Mouse (Mus musculus) midbrain, embryonic 13.5 days (tissue): ENCODE data around the gene Paqr5. TPM values are rescaled to one million over a fixed set of nuclear protein-coding genes. Genes with fewer than 3 reads are reported as not detected.

Source experiments
- ATAC-seq: fragments of 200-750 bp; cut with Nextera tagmentation; 2 replicates; pipeline ENCODE4 v1.8.0; 2017; ENCODE audit warnings: mild to moderate bottlenecking, moderate TSS enrichment, moderate library complexity
- H3K27ac ChIP-seq: fragments of 300-500 bp; sonication (generic); 2 replicates; pipeline ENCODE4 v1.5.1; 2015; ENCODE audit warnings: inconsistent platforms, mild to moderate bottlenecking, moderate library complexity
- H3K27me3 ChIP-seq: fragments of 300-500 bp; sonication (generic); 2 replicates; pipeline ENCODE4 v1.6.1; 2015; ENCODE audit warnings: mild to moderate bottlenecking, inconsistent platforms
- H3K36me3 ChIP-seq: fragments of 300-500 bp; sonication (generic); 2 replicates; pipeline ENCODE4 v1.6.1; 2015; ENCODE audit warnings: mild to moderate bottlenecking, inconsistent platforms
- H3K4me1 ChIP-seq: fragments of 300-500 bp; sonication (generic); replicated peaks from 2 replicates; pipeline ENCODE4 v1.6.1; 2015; ENCODE audit warnings: inconsistent platforms
- H3K4me2 ChIP-seq: fragments of 300-500 bp; sonication (generic); replicated peaks from 2 replicates; pipeline ENCODE4 v1.6.1; 2015; ENCODE audit warnings: moderate library complexity, mild to moderate bottlenecking, inconsistent platforms
- H3K4me3 ChIP-seq: fragments of 300-500 bp; sonication (generic); replicated peaks from 2 replicates; pipeline ENCODE4 v1.5.1; 2015; ENCODE audit warnings: mild to moderate bottlenecking, inconsistent platforms
- H3K9ac ChIP-seq: fragments of 300-500 bp; sonication (generic); replicated peaks from 2 replicates; pipeline ENCODE4 v1.6.1; 2015; ENCODE audit warnings: mild to moderate bottlenecking, inconsistent platforms
- H3K9me3 ChIP-seq: fragments of 300-500 bp; sonication (generic); 2 replicates; pipeline ENCODE4 v1.6.1; 2016; ENCODE audit warnings: mild to moderate bottlenecking, inconsistent platforms
- WGBS: fragments of 180-500 bp; shearing (Covaris S2); methylation state at CpG from one replicate; pipeline ENCODE4 v1.1.7; 2015; 5-methylcytosine and 5-hydroxymethylcytosine counted together
- polyA plus RNA-seq: library from polyadenylated mRNA; unstranded; fragments of >200 nt; fragmentation: Nextera tagmentation; extraction: Ambion mirVana; gene quantifications from 2 replicates; pipeline ENCODE4 v1.2.1, GENCODE M21; 2015

Paqr5 gene
- polyA plus RNA-seq, 1 experiment from 2014 or later: 0.75 TPM

- Histone ChIP-seq H3K4me1 (peaks cover 25% of the 10 kb centered on the region), H3K27ac (no peak overlapping the region), H3K9ac (peak overlapping the region; percentile 68), H3K36me3 (no peaks in the 10 kb centered on the region), H3K9me3 (no peaks in the 10 kb centered on the region), H3K27me3 (no peaks in the 10 kb centered on the region), H3K4me2 (peak overlapping the region; percentile 99), H3K4me3 (peak overlapping the region; percentile 72)
- peak; percentile 87 for ATAC-seq
- WGBS: 8% methylated on average over 24 of the region's 24 CpGs
These were observed 79.0 kb downstream of the Paqr5 start for GRCm38 (mm10) chr9:61947402-61948346.

GRCm38 (mm10) chr9:61946623-61947401 is 79.8 kb downstream of the Paqr5 start, which contains the start of gene Kif23:
Kif23 (minus strand) TSS chr9:61946774.
- Histone ChIP-seq H3K27me3 (no peaks in the 10 kb centered on the region), H3K4me2 (peak within 1 kb of the TSS; percentile 99), H3K27ac (peak within 1 kb of the TSS; percentile 69), H3K4me3 (peak within 1 kb of the TSS; percentile 72), H3K9me3 (no peaks in the 10 kb centered on the region), H3K4me1 (peaks cover 22% of the 10 kb centered on the region), H3K36me3 (no peaks in the 10 kb centered on the region), H3K9ac (peak within 1 kb of the TSS; percentile 78)
- ATAC-seq: peak; percentile 92
- under 1% methylated on average over 44 of the region's 44 CpGs for WGBS

- Histone ChIP-seq H3K9ac (peak overlapping the region; percentile 78), H3K27ac (peak overlapping the region; percentile 69), H3K9me3 (no peaks in the 10 kb centered on the region), H3K4me3 (peak overlapping the region; percentile 72), H3K36me3 (0 out of 2 replicates have a peak, but pooled peaks cover 1% of the 10 kb centered on the region), H3K4me2 (peak overlapping the region; percentile 99), H3K4me1 (peaks cover 22% of the 10 kb centered on the region), H3K27me3 (no peaks in the 10 kb centered on the region)
- WGBS: 0% methylated on average over 38 of the region's 38 CpGs
- peak; percentile 87 for ATAC-seq
These were observed 80.6 kb downstream of the Paqr5 start for GRCm38 (mm10) chr9:61945973-61946611.

- peaks cover 36% of the 10 kb centered on the region for H3K36me3 ChIP-seq
- H3K4me3 ChIP-seq: no peak overlapping the region
- peaks cover 11% of the 10 kb centered on the region for H3K4me1 ChIP-seq
- H3K4me2 ChIP-seq: no peak overlapping the region
- H3K9me3 ChIP-seq: no peaks in the 10 kb centered on the region
- H3K27me3 ChIP-seq: no peaks in the 10 kb centered on the region
- ATAC-seq: no peak
- no peak overlapping the region for H3K9ac ChIP-seq
- 90% methylated on average over 3 of the region's 3 CpGs for WGBS
- H3K27ac ChIP-seq: no peak overlapping the region
These were observed 85.6 kb downstream of the Paqr5 start for GRCm38 (mm10) chr9:61941054-61941453.

GRCm38 (mm10) chr9:61933333-61933732 is 93.3 kb downstream of the Paqr5 start:
- 84% methylated on average over 2 of the region's 2 CpGs for WGBS
- H3K4me3 ChIP-seq: no peak overlapping the region
- H3K36me3 ChIP-seq: peaks cover 51% of the 10 kb centered on the region
- H3K9me3 ChIP-seq: no peaks in the 10 kb centered on the region
- H3K27ac ChIP-seq: no peak overlapping the region
- no peaks in the 10 kb centered on the region for H3K27me3 ChIP-seq
- ATAC-seq: no peak
- H3K4me2 ChIP-seq: no peak overlapping the region
- H3K9ac ChIP-seq: no peak overlapping the region
- no peaks in the 10 kb centered on the region for H3K4me1 ChIP-seq

GRCm38 (mm10) chr9:61932009-61932408 is 94.6 kb downstream of the Paqr5 start:
- no peak for ATAC-seq
- Histone ChIP-seq H3K9ac (no peak overlapping the region), H3K4me1 (no peaks in the 10 kb centered on the region), H3K4me2 (no peak overlapping the region), H3K9me3 (no peaks in the 10 kb centered on the region), H3K27me3 (no peaks in the 10 kb centered on the region), H3K36me3 (peaks cover 48% of the 10 kb centered on the region), H3K27ac (no peak overlapping the region), H3K4me3 (no peak overlapping the region)
- WGBS: 91% methylated on average over 3 of the region's 3 CpGs

- H3K27me3 ChIP-seq: no peaks in the 10 kb centered on the region
- no peak overlapping the region for H3K27ac ChIP-seq
- no peak overlapping the region for H3K4me2 ChIP-seq
- H3K9ac ChIP-seq: no peak overlapping the region
- no peak for ATAC-seq
- peaks cover 44% of the 10 kb centered on the region for H3K36me3 ChIP-seq
- no peak overlapping the region for H3K4me3 ChIP-seq
- WGBS: 92% methylated on average over 10 of the region's 10 CpGs
- H3K4me1 ChIP-seq: no peaks in the 10 kb centered on the region
- H3K9me3 ChIP-seq: no peaks in the 10 kb centered on the region
These were observed 101.5 kb downstream of the Paqr5 start for GRCm38 (mm10) chr9:61925086-61925660.

GRCm38 (mm10) chr9:61920331-61920730 is 106.3 kb downstream of the Paqr5 start:
- WGBS: 96% methylated on average over 6 of the region's 6 CpGs
- H3K36me3 ChIP-seq: peaks cover 35% of the 10 kb centered on the region
- no peak for ATAC-seq

GRCm38 (mm10) chr9:61919464-61919863 is 107.2 kb downstream of the Paqr5 start:
- 96% methylated on average over 5 of the region's 5 CpGs for WGBS
- H3K4me1 ChIP-seq: peaks cover 6% of the 10 kb centered on the region; the same call in 1 of the 2 replicates
- H3K9ac ChIP-seq: 0 out of 2 replicates have a peak overlapping the region, but pooled peaks have one; percentile 15
- H3K27ac ChIP-seq: no peak overlapping the region
- no peaks in the 10 kb centered on the region for H3K9me3 ChIP-seq
- peaks cover 28% of the 10 kb centered on the region for H3K36me3 ChIP-seq
- no peak for ATAC-seq
- H3K4me3 ChIP-seq: no peak overlapping the region
- H3K27me3 ChIP-seq: no peaks in the 10 kb centered on the region
- no peak overlapping the region for H3K4me2 ChIP-seq

More at GRCm38 (mm10) chr9:61920331-61920730, 106.3 kb downstream of the Paqr5 start:
- Histone ChIP-seq H3K9ac (no peak overlapping the region), H3K4me2 (no peak overlapping the region), H3K27me3 (no peaks in the 10 kb centered on the region), H3K4me3 (no peak overlapping the region), H3K9me3 (no peaks in the 10 kb centered on the region), H3K27ac (no peak overlapping the region), H3K4me1 (peaks cover 2% of the 10 kb centered on the region; the same call in 1 of the 2 replicates)

- peaks cover 26% of the 10 kb centered on the region for H3K36me3 ChIP-seq
- no peak for ATAC-seq
- no peak overlapping the region for H3K27ac ChIP-seq
- no peak overlapping the region for H3K4me2 ChIP-seq
- H3K9me3 ChIP-seq: no peaks in the 10 kb centered on the region
- peaks cover 20% of the 10 kb centered on the region for H3K4me1 ChIP-seq
- H3K4me3 ChIP-seq: no peak overlapping the region
- H3K9ac ChIP-seq: no peak overlapping the region
- 93% methylated on average over 6 of the region's 6 CpGs for WGBS
- H3K27me3 ChIP-seq: no peaks in the 10 kb centered on the region
These were observed 109.2 kb downstream of the Paqr5 start for GRCm38 (mm10) chr9:61917436-61917835.

GRCm38 (mm10) chr9:61916986-61917385 is 109.7 kb downstream of the Paqr5 start:
- Histone ChIP-seq H3K4me2 (no peak overlapping the region), H3K27me3 (no peaks in the 10 kb centered on the region), H3K36me3 (peaks cover 29% of the 10 kb centered on the region), H3K27ac (no peak overlapping the region), H3K4me3 (no peak overlapping the region), H3K4me1 (peaks cover 23% of the 10 kb centered on the region), H3K9me3 (no peaks in the 10 kb centered on the region), H3K9ac (no peak overlapping the region)
- 89% methylated on average over 3 of the region's 3 CpGs for WGBS
- ATAC-seq: no peak
